Mouse (Mus musculus): ENCODE measurements around the gene Tob1. TPM values are rescaled to one million over a fixed set of nuclear protein-coding genes. Genes with fewer than 3 reads are reported as not detected.

The Tob1 gene
- polyA plus RNA-seq, 1 experiment: 1.2 TPM

- peaks cover 30% of the 10 kb centered on the region for H3K4me1 ChIP-seq (ENCODE audit: control insufficient read depth)
- no peaks in the 10 kb centered on the region for H3K9me3 ChIP-seq (ENCODE audit: control insufficient read depth, low read length)
- no peak overlapping the region for H3K4me3 ChIP-seq (replicated peaks)
- H3K36me3 ChIP-seq (ENCODE audit: control insufficient read depth): no peaks in the 10 kb centered on the region
- H3K27me3 ChIP-seq (ENCODE audit: control insufficient read depth): no peaks in the 10 kb centered on the region
- TF ChIP-seq TAL1 (IDR thresholded peaks at IDR 0.05; ENCODE audit: low read length) (no peak), GATA1 (IDR thresholded peaks at IDR 0.05; ENCODE audit: low read length) (no peak)
These were observed 4.7 kb upstream of the Tob1 start for GRCm38 (mm10) chr11:94206398-94207114.

- peaks cover 32% of the 10 kb centered on the region for H3K4me1 ChIP-seq (ENCODE audit: control insufficient read depth)
- peak overlapping the region; percentile 88 for H3K4me3 ChIP-seq (replicated peaks)
- peaks cover 6% of the 10 kb centered on the region for H3K36me3 ChIP-seq (ENCODE audit: control insufficient read depth)
- no peaks in the 10 kb centered on the region for H3K27me3 ChIP-seq (ENCODE audit: control insufficient read depth)
- TF ChIP-seq TAL1 (IDR thresholded peaks at IDR 0.05; ENCODE audit: low read length): no peak
- TF ChIP-seq GATA1 (IDR thresholded peaks at IDR 0.05; ENCODE audit: low read length): no peak
- no peaks in the 10 kb centered on the region for H3K9me3 ChIP-seq (ENCODE audit: control insufficient read depth, low read length)
These were observed 2.2 kb upstream of the Tob1 start for GRCm38 (mm10) chr11:94208811-94209675.

- Histone ChIP-seq H3K27me3 (ENCODE audit: control insufficient read depth) (no peaks in the 10 kb centered on the region), H3K4me3 (replicated peaks) (peak overlapping the region; percentile 88), H3K9me3 (ENCODE audit: control insufficient read depth, low read length) (no peaks in the 10 kb centered on the region), H3K36me3 (ENCODE audit: control insufficient read depth) (peaks cover 13% of the 10 kb centered on the region), H3K4me1 (ENCODE audit: control insufficient read depth) (peaks cover 33% of the 10 kb centered on the region)
- TF ChIP-seq GATA1 (IDR thresholded peaks at IDR 0.05; ENCODE audit: low read length) (no peak), TAL1 (IDR thresholded peaks at IDR 0.05; ENCODE audit: low read length) (no peak)
These were observed 1.5 kb upstream of the Tob1 start for GRCm38 (mm10) chr11:94209695-94210131.

- Histone ChIP-seq H3K9me3 (ENCODE audit: control insufficient read depth, low read length) (no peaks in the 10 kb centered on the region), H3K27me3 (ENCODE audit: control insufficient read depth) (no peaks in the 10 kb centered on the region), H3K36me3 (ENCODE audit: control insufficient read depth) (peaks cover 15% of the 10 kb centered on the region), H3K4me3 (replicated peaks) (peak overlapping the region; percentile 88), H3K4me1 (ENCODE audit: control insufficient read depth) (peaks cover 33% of the 10 kb centered on the region)
- TF ChIP-seq GATA1 (IDR thresholded peaks at IDR 0.05; ENCODE audit: low read length) (no peak), TAL1 (IDR thresholded peaks at IDR 0.05; ENCODE audit: low read length) (no peak)
These were observed 815 bp upstream of the Tob1 start for GRCm38 (mm10) chr11:94210191-94211086.

- no peaks in the 10 kb centered on the region for H3K9me3 ChIP-seq (ENCODE audit: control insufficient read depth, low read length)
- no peaks in the 10 kb centered on the region for H3K27me3 ChIP-seq (ENCODE audit: control insufficient read depth)
- peaks cover 33% of the 10 kb centered on the region for H3K4me1 ChIP-seq (ENCODE audit: control insufficient read depth)
- H3K36me3 ChIP-seq (ENCODE audit: control insufficient read depth): peaks cover 17% of the 10 kb centered on the region
- no peak for TF ChIP-seq GATA1 (IDR thresholded peaks at IDR 0.05; ENCODE audit: low read length)
- TF ChIP-seq TAL1 (IDR thresholded peaks at IDR 0.05; ENCODE audit: low read length): no peak
- H3K4me3 ChIP-seq (replicated peaks): peak overlapping the region; percentile 88
These were observed 616 bp downstream of the Tob1 start for GRCm38 (mm10) chr11:94211651-94212488.

GRCm38 (mm10) chr11:94212489-94212836, 1.2 kb downstream of the Tob1 start:
- Histone ChIP-seq H3K27me3 (ENCODE audit: control insufficient read depth) (no peaks in the 10 kb centered on the region), H3K4me1 (ENCODE audit: control insufficient read depth) (peaks cover 33% of the 10 kb centered on the region), H3K36me3 (ENCODE audit: control insufficient read depth) (peaks cover 17% of the 10 kb centered on the region), H3K9me3 (ENCODE audit: control insufficient read depth, low read length) (no peaks in the 10 kb centered on the region), H3K4me3 (replicated peaks) (peak overlapping the region; percentile 88)
- TF ChIP-seq GATA1 (IDR thresholded peaks at IDR 0.05; ENCODE audit: low read length) (no peak), TAL1 (IDR thresholded peaks at IDR 0.05; ENCODE audit: low read length) (no peak)

DNA sequence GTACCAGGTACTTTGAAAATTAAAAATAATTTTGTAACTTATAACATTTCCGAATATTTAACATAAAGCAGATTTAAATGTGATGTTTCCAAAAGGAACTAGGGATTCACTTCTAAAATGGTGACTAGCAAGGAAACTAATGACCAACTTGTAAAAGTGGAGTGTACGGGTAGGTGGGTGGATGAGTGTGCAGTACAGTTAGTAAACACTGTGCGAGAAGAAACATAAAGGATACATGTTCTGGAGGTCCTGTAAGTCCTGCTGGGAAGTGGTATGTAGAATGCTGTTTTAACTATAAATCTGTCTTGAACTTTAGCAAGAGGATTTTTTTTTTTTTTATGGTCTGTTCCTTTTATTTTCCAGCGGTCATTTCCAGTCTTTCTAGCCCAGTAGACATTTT, 1.7 kb downstream of the Tob1 start:
- Histone ChIP-seq H3K4me3 (replicated peaks) (peak overlapping the region; percentile 88), H3K9me3 (ENCODE audit: control insufficient read depth, low read length) (no peaks in the 10 kb centered on the region), H3K4me1 (ENCODE audit: control insufficient read depth) (peaks cover 33% of the 10 kb centered on the region), H3K36me3 (ENCODE audit: control insufficient read depth) (peaks cover 17% of the 10 kb centered on the region), H3K27me3 (ENCODE audit: control insufficient read depth) (no peaks in the 10 kb centered on the region)
- TF ChIP-seq TAL1 (IDR thresholded peaks at IDR 0.05; ENCODE audit: low read length) (no peak), GATA1 (IDR thresholded peaks at IDR 0.05; ENCODE audit: low read length) (no peak)
